Mouse (Mus musculus) frontal cortex, adult 2 months (tissue): Measurements from ENCODE around the gene Edf1. TPM values are rescaled to one million over a fixed set of nuclear protein-coding genes. Genes with fewer than 3 reads are reported as not detected.
"Not testable (repeated sequence)": the region's sequence is repeated elsewhere in the genome, so short reads cannot be mapped to it uniquely, and the experiment has no call there.

Source experiments
- DNase-seq, 2 experiments: peaks; one replicate each; pipeline ENCODE4 v3.0.0; 2022; ENCODE audit warnings: low spot score in 1 of 2; ENCODE audit errors: extremely low spot score in 1 of 2
- polyA plus RNA-seq: library from polyadenylated mRNA; depleted of rRNA; stranded (reverse); fragments of >200 nt; gene quantifications from 2 replicates; pipeline ENCODE4 v1.2.3, GENCODE M21; 2012; rRNA removed

The Edf1 gene
- 287 and 289 TPM in 2 replicates for polyA plus RNA-seq

- peak; percentile 90 to 96 for DNase-seq
These were observed at the start of gene Edf1 for GRCm38 (mm10) chr2:25557221-25557963. Gene Edf1 (plus strand): TSS chr2:25557847.

GRCm38 (mm10) chr2:25509912-25510311 lies 47.7 kb upstream of the Edf1 start:
- no peak for DNase-seq

- no peak for DNase-seq
These were observed 30.9 kb upstream of the Edf1 start for GRCm38 (mm10) chr2:25526510-25527302.

DNA sequence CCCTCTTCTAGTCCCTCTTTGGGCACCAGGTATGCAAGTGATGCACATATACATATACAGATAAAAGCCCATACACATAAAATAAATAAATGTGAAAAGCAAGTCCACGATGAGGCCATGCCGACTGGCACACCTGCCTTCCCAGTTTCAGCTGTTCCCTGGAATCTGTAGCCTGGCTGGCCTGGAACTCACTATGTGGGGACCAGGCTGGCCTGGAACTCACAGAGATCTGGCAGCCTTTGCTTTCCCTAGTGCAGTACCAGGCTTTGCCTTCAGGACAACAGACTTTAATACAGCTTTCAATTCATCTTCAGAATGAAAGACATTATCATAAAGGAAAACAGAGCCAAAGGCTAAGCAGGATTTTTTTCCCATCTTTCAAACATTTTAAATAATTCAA lies 23.9 kb upstream of the Edf1 start:
- DNase-seq, result no peak

GRCm38 (mm10) chr2:25534178-25534865 lies 23.3 kb upstream of the Edf1 start:
- DNase-seq, result peak in 1 of 2 experiments; percentile 39

GRCm38 (mm10) chr2:25534866-25535182 lies 22.8 kb upstream of the Edf1 start:
- DNase-seq, result no peak

DNA sequence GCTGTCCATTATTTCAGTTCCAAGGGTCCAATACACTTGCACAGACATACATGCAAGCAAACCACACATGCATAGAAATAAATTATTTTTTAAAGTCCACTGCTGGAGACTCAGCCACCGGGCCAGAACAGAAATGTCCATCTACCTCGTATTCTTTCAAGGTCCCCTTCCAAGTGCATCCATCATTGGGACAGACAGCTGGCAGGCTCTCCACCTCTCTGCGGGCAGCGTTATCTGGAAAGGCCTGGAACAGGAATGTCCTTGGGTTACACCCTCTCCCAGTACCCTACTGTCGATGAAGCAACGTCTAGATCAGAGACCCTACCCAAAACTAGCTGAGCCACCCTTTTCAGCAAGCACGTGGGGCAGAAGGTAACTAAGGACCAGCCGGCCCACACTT lies 21.1 kb upstream of the Edf1 start:
- no peak for DNase-seq

- no peak for DNase-seq
These were observed 17.1 kb upstream of the Edf1 start for GRCm38 (mm10) chr2:25540541-25540948.

DNA sequence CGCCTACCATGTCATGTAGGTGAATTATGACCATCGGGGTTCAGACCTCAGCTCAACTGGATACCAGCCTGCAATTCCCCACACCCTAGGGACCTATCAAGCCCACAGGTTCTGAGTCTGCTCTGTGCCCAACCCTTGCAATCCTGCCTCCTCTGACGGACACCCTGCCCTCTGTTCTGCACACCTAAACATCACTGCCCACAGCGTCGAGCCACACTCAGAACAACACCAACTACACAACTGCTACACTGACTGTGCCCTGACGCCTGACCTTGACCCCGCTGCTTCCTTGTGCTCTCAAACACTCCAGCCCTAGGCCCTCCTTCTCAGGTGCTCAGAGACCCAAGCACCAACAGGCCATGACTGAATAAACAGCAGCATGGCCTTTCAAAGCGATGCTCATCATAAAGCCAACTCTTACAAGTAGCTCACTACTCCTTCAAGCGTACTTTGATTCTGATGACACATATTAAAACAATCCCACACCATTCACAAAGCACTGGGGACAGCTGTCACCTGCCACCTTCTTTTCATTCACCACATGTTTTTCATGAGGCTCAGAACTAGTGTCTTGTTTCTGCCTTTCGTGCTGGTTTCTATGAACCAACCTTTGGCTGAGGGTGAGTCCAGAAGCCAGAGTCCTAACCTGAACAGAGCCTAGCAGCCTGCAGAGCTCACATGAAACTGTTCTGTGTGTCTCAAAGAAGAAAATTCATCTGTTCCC lies 15.8 kb upstream of the Edf1 start:
- DNase-seq, result no peak

GRCm38 (mm10) chr2:25545996-25546810 lies 11.4 kb upstream of the Edf1 start:
- DNase-seq, result peak in 1 of 2 experiments; percentile 38

- peak; percentile 97 to 99 for DNase-seq
These were observed 10.7 kb upstream of the Edf1 start, which contains the start of gene Traf2 for GRCm38 (mm10) chr2:25546811-25547491. Gene Traf2 (minus strand): TSS chr2:25546940.

DNA sequence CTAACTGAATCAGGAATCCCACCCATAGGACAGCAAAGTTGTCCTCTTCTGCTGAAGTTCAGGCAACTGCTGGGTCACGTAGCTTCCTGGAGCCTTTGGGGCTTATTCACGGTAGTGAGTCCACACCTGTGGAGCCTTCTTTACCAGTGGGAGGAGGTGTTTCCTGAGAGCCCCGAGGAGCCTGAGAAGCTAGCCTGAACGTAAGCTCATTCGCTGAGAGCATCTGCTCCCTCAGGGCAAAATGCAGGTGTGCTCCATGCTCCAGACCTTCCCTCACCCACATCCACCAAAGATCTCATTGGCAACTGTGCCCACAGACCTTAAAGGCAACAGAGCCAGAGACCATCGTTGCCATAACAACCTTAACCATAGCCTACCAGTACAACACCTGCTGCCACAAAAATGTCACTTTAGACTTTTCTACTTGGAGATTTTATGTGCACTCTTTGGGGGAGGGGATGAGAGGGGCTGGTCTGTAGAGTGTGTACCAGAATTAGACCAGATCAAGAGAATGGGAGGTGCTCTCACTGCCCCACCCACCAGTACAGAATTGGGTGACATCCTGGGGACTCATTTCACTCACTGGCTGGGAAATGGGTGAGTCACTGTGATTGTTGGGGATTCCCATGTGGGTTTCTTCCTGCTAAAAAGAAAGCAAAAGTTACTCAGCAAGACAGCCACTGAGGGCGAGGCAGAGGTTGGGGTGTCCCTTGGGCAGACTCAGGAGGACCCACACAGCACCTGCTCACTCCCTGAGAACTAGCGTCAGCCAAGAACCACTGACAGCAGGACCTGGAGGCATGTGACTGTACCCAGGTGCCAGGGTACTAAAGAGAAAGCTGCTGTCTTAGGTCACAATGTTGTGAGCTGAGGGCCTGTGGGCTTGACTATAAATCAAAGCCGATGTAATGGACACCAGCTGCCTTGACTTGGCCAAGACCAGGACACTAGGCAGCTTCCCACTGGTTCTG lies 8.3 kb upstream of the Edf1 start:
- DNase-seq, result peak in 1 of 2 experiments; percentile 30

- DNase-seq, result peak in 1 of 2 experiments; percentile 65
These were observed 6.5 kb upstream of the Edf1 start for GRCm38 (mm10) chr2:25551186-25551585.

DNA sequence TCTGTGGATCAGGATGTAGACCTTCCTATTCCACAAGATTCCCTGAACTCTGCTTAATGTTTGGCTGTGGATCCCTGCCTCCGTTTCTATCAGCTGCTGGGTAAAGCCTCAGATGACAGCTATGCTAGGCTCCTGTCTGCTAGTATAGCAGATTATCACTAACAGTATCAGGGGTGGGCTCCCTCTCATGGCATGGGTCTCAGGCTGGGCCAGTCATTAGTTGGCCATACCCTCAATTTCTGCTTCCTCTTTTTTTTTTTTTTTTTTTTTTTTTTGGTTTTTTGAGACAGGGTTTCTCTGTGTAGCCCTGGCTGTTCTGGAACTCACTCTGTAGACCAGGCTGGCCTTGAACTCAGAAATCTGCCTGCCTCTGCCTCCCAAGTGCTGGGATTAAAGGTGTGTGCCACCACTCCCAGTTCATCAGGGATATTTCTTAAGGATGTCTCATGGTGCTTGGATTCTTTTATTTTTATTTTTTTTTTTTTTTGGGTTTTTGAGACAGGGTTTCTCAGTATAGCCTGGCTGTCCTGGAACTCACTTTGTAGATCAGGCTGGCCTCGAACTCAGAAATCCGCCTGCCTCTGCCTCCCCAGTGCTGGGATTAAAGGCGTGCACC lies 4.4 kb upstream of the Edf1 start:
- DNase-seq, result not testable (repeated sequence)

- DNase-seq, result not testable (repeated sequence)
These were observed 2.2 kb upstream of the Edf1 start for GRCm38 (mm10) chr2:25555479-25555878.

- DNase-seq, result no peak
These were observed 1.4 kb upstream of the Edf1 start for GRCm38 (mm10) chr2:25556296-25556695.

DNA sequence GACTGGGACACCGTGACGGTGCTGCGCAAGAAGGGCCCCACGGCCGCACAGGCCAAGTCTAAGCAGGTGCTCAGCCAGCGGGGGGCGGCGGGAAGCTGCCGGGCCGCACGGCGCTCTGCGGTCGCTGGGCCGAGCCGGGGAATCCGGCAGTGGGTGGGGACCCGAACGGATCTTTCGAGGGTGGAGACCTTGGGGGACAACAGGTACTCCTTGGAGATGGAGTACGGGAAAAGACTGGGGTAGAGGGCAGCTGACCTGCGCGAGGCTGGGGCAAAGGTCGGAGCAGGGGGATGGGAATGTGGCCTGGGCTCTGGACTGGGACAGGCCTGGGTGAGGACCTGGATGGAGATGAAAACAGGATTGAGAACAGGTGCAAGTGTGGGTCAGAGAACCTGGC lies 315 bp downstream of the Edf1 start:
- no peak for DNase-seq

- DNase-seq, result no peak
These were observed 1.1 kb downstream of the Edf1 start for GRCm38 (mm10) chr2:25558774-25559173.
